Mouse (Mus musculus) gastrocnemius, adult 2 months (tissue): ENCODE data around the gene Acsl5. TPM values are rescaled to one million over a fixed set of nuclear protein-coding genes. Genes with fewer than 3 reads are reported as not detected.

Experiments
- DNase-seq: peaks from one replicate; pipeline ENCODE4 v3.0.0; 2022
- H3K27ac ChIP-seq: fragments of 200-600 bp; 2 replicates; pipeline ENCODE4 v1.8.1; 2022; ENCODE audit warnings: mild to moderate bottlenecking
- H3K4me3 ChIP-seq: fragments of 200-600 bp; 2 replicates; pipeline ENCODE4 v1.8.1; 2022; ENCODE audit warnings: mild to moderate bottlenecking, moderate library complexity
- CTCF ChIP-seq: fragments of 200-600 bp; IDR thresholded peaks from 2 replicates; pipeline ENCODE4 v1.8.1; 2022; ENCODE audit warnings: antibody characterized with exemption, mild to moderate bottlenecking, moderate library complexity
- intact Hi-C: fragments of 180-260 bp; cut with DNase I; formaldehyde crosslinking; loops from one replicate; pipeline ENCODE4 v1.15.1; 2025
- total RNA-seq, 2 experiments: library from RNA; stranded (reverse); gene quantifications; 2 replicates each; pipeline ENCODE4 v1.2.3; 2021

Gene Acsl5
- total RNA-seq, 2 experiments from 2014 or later = 2.9 to 6.3 TPM

DNA sequence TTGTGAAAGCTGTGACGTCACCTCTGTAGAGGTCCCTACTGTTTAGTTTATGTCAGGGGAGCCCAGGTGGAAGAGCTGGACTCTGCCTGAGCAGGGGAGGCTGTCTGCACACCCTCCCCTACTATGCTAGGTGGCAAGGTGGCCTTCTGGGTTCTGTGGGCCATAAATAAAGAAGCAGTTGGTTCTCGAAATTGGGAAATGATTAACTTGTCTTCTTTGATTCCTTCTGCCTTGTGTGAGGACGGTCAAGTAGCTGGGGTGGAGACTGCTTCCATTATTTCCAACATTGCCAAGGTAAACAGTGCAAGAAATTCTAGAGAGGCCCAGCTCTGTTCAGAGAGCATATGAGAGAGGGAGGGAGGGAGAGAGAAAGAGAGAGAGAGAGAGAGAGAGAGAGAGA, 16.4 kb downstream of the Acsl5 start:
- TF ChIP-seq CTCF = no peak
- no peak for DNase-seq
- H3K27ac ChIP-seq = no peak overlapping the region
- intact Hi-C loops = no loop called here
- H3K4me3 ChIP-seq = no peak overlapping the region

DNA sequence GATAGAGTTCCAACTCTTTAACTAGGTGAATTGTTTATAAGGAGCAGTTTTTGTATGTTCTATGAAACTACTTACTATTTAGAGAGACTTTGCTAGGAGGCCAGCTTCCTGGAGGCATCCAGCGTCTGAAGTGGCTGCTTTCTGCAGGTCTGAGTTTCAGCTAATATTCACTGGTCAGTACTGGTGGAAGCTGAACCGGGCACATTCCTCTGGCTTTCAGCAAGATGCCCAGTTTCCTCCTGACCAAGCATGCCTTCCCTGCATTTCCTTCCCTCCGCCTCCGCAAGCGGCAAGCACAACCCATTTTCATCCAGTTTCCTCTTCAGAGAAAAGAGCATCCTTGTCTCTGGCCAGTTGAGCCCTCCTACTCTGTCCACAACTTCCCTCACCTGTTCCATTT, 17.3 kb downstream of the Acsl5 start:
- TF ChIP-seq CTCF = no peak
- DNase-seq = no peak
- Histone ChIP-seq H3K4me3 (no peak overlapping the region), H3K27ac (no peak overlapping the region)
- intact Hi-C loops = no loop called here

DNA sequence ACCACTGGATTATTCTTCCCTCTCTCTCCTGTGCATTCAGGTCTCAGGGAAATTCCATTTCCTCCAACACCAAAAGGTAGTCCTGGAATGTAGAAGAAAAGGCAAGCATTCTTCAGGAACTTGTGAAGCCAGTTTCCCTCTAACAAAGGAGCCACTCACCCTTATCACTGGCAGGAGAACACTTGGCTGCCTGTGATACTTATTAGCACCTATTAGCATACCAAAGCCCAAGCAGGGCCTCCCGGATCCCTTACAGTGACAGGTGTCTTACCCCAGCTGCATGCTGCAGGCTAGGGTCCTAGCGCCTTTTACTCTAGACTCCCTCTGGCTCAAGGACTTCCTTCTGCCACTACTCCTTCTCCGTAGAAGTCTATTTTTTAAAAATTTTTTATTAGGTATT, 19.7 kb downstream of the Acsl5 start:
- Histone ChIP-seq H3K27ac (no peak overlapping the region), H3K4me3 (no peak overlapping the region)
- TF ChIP-seq CTCF = no peak
- no peak for DNase-seq
- intact Hi-C loops = no loop called here

DNA sequence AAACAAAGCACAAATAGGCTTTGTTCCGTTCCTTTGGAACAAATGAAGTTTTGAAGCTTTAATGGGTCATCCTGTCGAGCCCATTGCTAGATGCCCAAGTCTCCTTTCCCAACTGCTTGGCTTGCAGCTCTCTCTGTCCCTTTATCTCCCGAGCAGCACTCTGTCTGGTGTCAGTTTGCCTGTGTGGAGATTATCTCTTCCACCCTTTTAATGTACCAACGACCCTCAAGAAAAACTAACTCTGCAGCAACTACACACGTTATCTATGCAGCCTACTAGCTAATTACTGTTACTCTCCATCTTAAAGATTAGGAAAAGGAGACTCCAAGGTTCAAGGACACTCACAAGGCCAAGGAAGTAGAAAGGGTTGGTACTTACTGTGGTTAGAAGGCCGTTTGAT, 21.6 kb downstream of the Acsl5 start:
- H3K27ac ChIP-seq = no peak overlapping the region
- DNase-seq = no peak
- no peak for TF ChIP-seq CTCF
- intact Hi-C loops = no loop called here
- H3K4me3 ChIP-seq = no peak overlapping the region

DNA sequence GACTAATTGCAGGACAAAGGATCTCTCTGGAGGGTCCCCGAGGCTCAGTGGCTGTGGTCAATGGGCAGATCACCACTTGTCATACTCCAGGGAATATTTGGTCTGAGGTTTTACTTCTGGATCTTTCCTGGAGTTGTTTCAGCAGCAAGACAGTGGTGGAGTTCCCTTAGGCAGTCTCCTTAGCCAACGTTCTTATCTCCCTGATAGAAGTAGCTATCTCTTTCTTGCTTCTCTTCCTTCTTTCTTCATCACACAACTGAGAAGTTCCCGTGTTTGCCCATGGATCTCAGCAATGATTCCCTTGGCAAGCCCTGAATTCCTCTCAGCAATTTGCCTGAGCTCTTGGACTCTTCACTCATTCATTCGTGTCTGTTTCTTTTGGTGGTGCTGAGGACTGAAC, 24.4 kb downstream of the Acsl5 start:
- intact Hi-C loops = no loop called here
- Histone ChIP-seq H3K4me3 (no peak overlapping the region), H3K27ac (no peak overlapping the region)
- TF ChIP-seq CTCF = no peak
- no peak for DNase-seq

DNA sequence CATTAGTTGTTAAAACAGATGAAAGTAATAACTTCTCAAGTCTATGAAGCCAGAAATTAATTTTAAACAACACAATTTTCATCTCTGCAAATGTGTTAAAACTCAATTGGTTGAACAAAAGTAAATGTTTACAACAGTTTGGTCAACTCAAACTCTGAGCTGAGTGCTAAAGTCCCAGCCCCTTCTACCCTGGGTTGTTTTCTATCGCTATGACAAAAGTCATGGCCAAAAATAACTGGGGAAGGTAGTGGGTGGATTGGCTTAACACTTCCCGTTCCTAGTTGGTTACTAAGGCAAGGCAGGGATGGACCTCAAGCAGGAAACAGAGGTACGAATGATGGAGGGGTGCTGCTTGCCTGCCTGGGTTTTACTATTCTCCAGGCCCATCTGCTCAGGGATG, 25.0 kb downstream of the Acsl5 start:
- no peak for DNase-seq
- no peak overlapping the region for H3K4me3 ChIP-seq

DNA sequence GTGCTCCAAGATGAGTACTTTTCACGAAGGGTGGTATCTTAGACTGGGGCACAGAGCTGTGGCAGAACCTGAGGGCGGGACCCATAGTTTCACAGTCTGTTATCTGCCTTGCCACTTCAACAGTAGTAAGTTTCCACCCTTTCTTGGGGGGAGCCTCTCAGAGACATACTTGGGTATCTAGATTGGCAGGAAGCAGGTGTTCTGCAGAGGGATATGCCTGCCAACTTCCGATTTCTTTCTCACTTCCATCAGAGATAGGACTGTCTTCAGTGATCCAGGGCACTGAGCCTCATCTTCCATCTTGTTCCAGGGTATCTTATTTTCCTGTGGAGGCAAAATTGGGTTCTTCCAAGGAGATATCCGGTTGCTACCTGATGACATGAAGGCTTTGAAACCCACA, 32.4 kb downstream of the Acsl5 start:
- Histone ChIP-seq H3K27ac (no peak overlapping the region), H3K4me3 (no peak overlapping the region)
- TF ChIP-seq CTCF = no peak
- intact Hi-C loops = no loop called here
- no peak for DNase-seq

More for the DNA sequence above, 25.0 kb downstream of the Acsl5 start:
- intact Hi-C loops = no loop called here
- H3K27ac ChIP-seq = no peak overlapping the region
- TF ChIP-seq CTCF = no peak

DNA sequence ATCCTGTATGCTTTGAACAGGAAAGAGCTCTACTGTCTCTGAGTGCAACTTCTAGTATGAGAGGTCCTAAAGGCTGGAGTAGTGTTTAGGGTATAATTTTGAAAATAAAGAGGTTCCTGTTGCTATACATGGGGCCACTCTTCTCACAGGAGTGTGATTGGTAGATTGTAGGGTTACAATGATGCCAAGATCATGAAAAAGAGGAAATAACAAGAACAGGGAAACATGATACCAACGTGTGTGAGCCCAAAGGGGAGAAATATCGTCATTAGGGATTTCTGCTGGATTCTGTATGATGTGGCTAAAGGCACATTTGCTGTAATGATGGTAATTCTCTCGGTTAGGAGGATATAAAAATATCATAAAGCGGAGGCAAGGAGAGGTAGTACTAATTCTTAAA, 34.3 kb downstream of the Acsl5 start:
- H3K4me3 ChIP-seq = no peak overlapping the region
- H3K27ac ChIP-seq = no peak overlapping the region
- DNase-seq = no peak
- TF ChIP-seq CTCF = no peak
- intact Hi-C loops = no loop called here

DNA sequence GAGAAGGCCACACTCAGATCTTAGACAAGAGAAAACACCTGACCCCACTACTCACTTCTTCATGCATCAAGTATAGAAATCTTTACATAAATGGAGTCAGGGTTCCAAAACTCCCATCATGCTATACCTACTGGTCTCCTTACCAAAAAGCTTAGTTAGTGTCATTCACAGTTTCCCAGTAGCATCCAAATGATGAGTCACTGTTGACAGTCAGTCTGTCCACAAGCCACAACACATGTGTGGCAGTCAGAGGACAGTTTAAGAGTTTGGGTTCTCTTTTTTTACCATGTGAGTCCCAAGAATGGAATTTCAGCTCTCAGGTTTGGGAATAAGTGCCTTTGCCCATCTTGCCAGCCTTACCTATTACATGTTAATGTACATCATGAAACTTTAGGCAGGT, 37.2 kb downstream of the Acsl5 start:
- no peak for DNase-seq
- Histone ChIP-seq H3K4me3 (no peak overlapping the region), H3K27ac (no peak overlapping the region)
- intact Hi-C loops = no loop called here
- TF ChIP-seq CTCF = no peak

DNA sequence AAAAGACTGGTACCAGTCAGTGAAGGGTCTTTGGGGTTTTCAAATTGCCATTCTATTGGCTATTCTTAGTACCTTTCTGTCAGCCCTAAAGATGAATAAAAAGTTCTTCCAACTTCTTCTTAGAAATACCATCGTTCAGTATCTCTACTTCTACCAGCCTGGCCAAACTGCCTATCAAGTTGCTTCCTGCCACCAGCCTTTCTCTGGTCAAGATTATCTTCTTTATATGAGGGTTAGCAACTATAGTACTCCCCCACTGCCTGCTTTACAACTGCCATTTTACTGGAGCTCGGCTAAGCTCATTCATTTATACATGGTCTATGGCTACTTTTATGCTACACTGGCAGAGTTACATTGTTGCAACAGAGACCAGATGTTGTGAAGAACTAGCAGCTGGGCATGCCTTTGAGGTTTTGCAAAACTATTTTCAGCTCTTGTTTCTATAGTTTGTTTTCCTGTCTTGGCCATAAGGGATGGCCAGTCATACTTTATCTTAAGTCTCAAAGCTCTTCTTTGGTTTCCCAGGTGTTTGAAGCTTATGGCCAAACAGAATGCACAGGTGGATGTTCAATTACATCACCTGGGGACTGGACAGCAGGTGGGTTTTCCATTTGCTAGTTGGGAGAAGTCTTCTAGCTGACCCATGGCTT, 39.0 kb downstream of the Acsl5 start:
- intact Hi-C loops = no loop called here
- DNase-seq = no peak
- Histone ChIP-seq H3K27ac (no peak overlapping the region), H3K4me3 (no peak overlapping the region)
- TF ChIP-seq CTCF = no peak

DNA sequence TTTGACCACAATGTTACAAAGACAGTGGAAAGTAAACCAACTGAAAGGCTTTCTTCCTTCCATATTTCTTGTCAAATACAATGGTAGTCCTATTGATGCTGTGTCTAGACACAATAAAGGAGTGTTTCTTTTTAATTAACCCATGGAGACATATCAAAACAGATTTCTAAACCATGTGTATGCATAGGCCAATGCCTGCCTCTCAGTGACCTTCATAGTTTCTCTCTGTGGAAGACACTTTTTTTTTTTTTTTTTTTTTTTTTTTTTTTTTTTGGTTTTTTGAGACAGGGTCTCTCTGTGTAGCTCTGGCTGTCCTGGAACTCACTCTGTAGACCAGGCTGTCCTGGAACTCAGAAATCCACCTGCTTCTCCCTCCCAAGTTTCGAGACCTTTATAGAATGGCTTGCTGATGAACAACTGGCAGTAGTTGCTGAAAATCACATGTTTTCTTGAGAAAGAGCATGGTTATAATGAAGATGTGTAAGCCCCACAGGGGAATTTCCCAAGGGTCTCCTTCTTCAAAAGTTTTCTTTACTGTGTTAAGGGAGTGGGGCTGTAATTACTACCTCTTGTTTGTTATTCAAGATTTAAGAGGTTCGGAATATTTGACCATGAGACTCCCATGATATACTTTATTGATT, 40.6 kb downstream of the Acsl5 start:
- no peak for DNase-seq
- H3K4me3 ChIP-seq = no peak overlapping the region
- no peak for TF ChIP-seq CTCF
- H3K27ac ChIP-seq = no peak overlapping the region
- intact Hi-C loops = no loop called here

DNA sequence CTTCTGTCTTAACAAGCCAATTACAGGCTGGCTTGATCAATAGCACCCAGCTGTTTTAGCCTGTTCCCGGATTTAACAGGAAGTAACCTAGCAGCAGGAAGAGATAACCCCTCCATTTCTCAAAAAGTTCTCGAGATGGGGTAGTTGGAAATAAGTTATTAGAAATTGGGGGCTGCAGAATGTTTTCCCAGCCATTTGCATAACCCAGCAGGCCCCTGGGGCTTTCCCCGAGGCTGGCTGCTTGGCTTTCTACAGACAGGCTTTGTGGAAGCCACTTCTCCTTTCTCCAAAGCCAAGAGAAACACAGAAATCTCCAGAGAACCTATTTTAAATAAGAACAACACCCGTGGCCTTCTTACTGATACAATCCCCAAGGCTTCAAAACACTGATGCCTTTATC, 41.4 kb downstream of the Acsl5 start:
- Histone ChIP-seq H3K4me3 (no peak overlapping the region), H3K27ac (no peak overlapping the region)
- TF ChIP-seq CTCF = no peak
- intact Hi-C loops = no loop called here
- DNase-seq = no peak

DNA sequence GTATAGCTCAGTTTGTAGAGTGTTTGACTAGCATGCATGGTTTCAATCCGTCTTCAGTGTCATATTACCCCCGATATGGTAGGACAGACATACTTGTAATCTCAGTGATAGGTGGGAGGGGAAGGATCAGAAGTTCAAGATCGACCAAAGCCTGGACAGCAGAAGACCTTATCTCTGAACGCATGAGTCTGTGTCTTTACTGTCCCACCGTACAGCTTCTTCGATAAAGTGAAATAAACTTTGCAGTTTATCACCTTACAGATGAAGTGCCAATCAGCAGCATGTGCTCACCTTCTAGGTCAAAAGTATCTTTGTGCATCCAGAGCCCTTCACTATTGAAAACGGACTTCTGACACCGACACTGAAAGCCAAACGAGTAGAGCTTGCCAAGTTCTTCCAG, 43.3 kb downstream of the Acsl5 start:
- Histone ChIP-seq H3K4me3 (no peak overlapping the region), H3K27ac (no peak overlapping the region)
- no peak for DNase-seq
- TF ChIP-seq CTCF = no peak
- intact Hi-C loops = no loop called here

DNA sequence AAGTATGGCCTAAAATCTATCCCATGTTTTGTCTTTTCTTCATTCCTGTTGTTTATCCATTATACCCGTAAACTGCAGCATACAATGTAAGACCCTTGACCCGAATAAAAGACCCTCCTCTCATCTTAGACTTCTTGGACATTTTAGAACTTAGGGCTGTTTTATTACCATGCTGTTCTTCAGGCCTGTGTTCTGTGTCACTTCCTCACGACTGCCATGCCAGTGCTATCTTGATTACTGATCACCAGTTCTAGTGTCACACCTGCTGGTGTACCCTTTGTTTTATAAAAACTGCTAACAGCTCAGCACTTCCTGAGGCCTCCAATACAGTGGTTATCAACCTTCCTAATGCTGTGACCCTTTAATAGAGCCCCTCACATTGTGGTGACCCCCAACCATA, 43.8 kb downstream of the Acsl5 start:
- no peak for DNase-seq
- Histone ChIP-seq H3K4me3 (no peak overlapping the region), H3K27ac (no peak overlapping the region)
- intact Hi-C loops = no loop called here
- no peak for TF ChIP-seq CTCF
